Mouse (Mus musculus) cortical plate, adult 2 months (tissue): ENCODE measurements at regions not wholly inside any gene's neighbourhood (a gene's known extent, or its start where the extent isn't known, plus 50 kb on each side); places are given as distances from the start of the nearest gene placed in this dataset.
"Not testable (repeated sequence)": the region's sequence is repeated elsewhere in the genome, so short reads cannot be mapped to it uniquely, and the experiment has no call there.

ENCODE experiments used
- H3K27ac ChIP-seq: fragments of 200-500 bp; 2 replicates; pipeline ENCODE4 v1.5.1; 2012; ENCODE audit warnings: low read length, control low read depth, inconsistent platforms; ENCODE audit not compliant: insufficient read depth
- H3K4me1 ChIP-seq: fragments of 200-500 bp; 2 replicates; pipeline ENCODE4 v1.6.1; 2011; ENCODE audit warnings: low read length; ENCODE audit not compliant: control insufficient read depth, insufficient read depth
- H3K4me3 ChIP-seq: fragments of 200-500 bp; 2 replicates; pipeline ENCODE4 v1.5.1; 2011; ENCODE audit warnings: mild to moderate bottlenecking, low read length, control low read depth; ENCODE audit not compliant: insufficient read depth
- CTCF ChIP-seq: fragments of 200-500 bp; IDR thresholded peaks from 2 replicates; pipeline ENCODE4 v1.5.1; 2011; ENCODE audit warnings: mild to moderate bottlenecking, control low read depth, low read length; ENCODE audit not compliant: insufficient read depth; ENCODE audit errors: extremely low read depth
- POLR2A ChIP-seq: fragments of 200-500 bp; IDR thresholded peaks from 2 replicates; pipeline ENCODE4 v1.6.1; 2011; ENCODE audit warnings: mild to moderate bottlenecking, low read length, control low read depth; ENCODE audit not compliant: insufficient read depth; ENCODE audit errors: extremely low read depth

DNA sequence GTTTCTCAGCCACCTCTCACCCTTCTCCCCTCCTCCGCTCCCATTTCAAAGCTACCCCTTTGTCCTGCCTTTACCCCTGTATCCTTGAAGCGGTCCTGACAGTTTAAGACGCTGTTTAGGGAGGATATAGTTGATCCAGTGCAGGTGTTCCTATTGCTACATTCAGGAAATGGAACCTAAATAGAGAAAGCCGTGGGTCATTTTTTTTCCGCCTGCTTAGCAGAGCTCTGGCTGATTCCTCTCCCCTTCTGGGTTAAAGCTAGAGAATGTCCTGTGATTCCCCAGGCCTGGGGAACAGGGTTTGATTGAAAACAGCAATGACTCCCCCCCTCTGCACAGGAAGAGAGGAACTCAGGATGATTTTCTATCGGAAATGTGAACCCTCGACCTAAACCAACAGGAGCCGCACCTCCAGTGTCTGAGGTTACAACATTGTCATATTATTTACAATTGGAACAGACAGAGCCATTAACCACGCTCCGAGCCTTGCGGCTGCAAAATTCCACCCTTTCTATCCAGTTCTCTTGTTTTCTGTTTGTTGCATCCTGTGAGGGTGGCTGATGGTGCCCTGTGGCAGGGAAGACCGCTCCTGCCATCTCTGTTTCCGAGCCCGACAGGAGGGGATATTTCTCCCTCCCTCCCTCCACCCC lies 127.5 kb downstream of the Gm11077 start:
- Histone ChIP-seq H3K27ac (no peak overlapping the region), H3K4me1 (peaks cover 5% of the 10 kb centered on the region; the same call in 1 of the 2 replicates), H3K4me3 (no peak overlapping the region)
- no peak for TF ChIP-seq POLR2A
- no peak for TF ChIP-seq CTCF

GRCm38 (mm10) chr6:140857118-140857746 lies 128.1 kb downstream of the Gm11077 start:
- TF ChIP-seq POLR2A: no peak
- no peak overlapping the region for H3K27ac ChIP-seq
- peaks cover 4% of the 10 kb centered on the region; the same call in 1 of the 2 replicates for H3K4me1 ChIP-seq
- H3K4me3 ChIP-seq: no peak overlapping the region

GRCm38 (mm10) chr6:140869523-140869922 lies 140.4 kb downstream of the Gm11077 start:
- not testable (repeated sequence) for H3K4me3 ChIP-seq, H3K27ac ChIP-seq, H3K4me1 ChIP-seq

- Histone ChIP-seq H3K27ac (no peak overlapping the region), H3K4me1 (no peaks in the 10 kb centered on the region), H3K4me3 (no peak overlapping the region)
- TF ChIP-seq POLR2A (no peak), CTCF (no peak)
These were observed 145.7 kb downstream of the Gm11077 start for GRCm38 (mm10) chr6:140874831-140875230.

DNA sequence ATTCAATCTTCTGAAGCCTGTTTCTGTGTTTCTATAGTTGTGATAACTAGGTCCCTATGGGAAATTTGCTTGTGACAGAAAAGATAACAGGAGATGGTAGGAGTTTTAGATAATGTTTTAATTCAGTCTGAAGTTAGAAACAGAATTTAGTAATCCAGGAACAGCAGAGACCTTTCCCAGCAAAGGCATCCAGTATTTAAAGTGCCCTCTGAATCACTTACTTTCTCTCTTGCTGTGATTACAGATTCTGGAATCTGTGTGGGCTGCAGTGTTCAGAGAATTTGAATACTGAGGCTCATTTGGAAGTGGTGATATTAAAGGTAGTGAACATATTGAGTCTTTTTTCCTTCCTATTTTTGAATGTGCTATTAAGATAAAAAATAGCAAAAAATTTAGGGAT lies 154.6 kb downstream of the Gm11077 start:
- H3K4me3 ChIP-seq: no peak overlapping the region
- H3K4me1 ChIP-seq: no peaks in the 10 kb centered on the region
- no peak for TF ChIP-seq POLR2A
- H3K27ac ChIP-seq: no peak overlapping the region

- no peak overlapping the region for H3K4me3 ChIP-seq
- no peak overlapping the region for H3K27ac ChIP-seq
- peaks cover 3% of the 10 kb centered on the region for H3K4me1 ChIP-seq
- TF ChIP-seq CTCF: no peak
- TF ChIP-seq POLR2A: no peak
These were observed 159.5 kb downstream of the Gm11077 start for GRCm38 (mm10) chr6:140888610-140889009.

- Histone ChIP-seq H3K27ac (no peak overlapping the region), H3K4me1 (peaks cover 3% of the 10 kb centered on the region), H3K4me3 (no peak overlapping the region)
- no peak for TF ChIP-seq POLR2A
- TF ChIP-seq CTCF: no peak
These were observed 161.0 kb downstream of the Gm11077 start for GRCm38 (mm10) chr6:140890060-140890459.

GRCm38 (mm10) chr6:140890591-140890990 lies 161.5 kb downstream of the Gm11077 start:
- TF ChIP-seq CTCF (no peak), POLR2A (no peak)
- Histone ChIP-seq H3K27ac (no peak overlapping the region), H3K4me1 (peaks cover 3% of the 10 kb centered on the region), H3K4me3 (no peak overlapping the region)

GRCm38 (mm10) chr6:140894467-140894866 lies 165.4 kb downstream of the Gm11077 start:
- Histone ChIP-seq H3K27ac (no peak overlapping the region), H3K4me1 (peaks cover 3% of the 10 kb centered on the region), H3K4me3 (no peak overlapping the region)
- TF ChIP-seq CTCF (no peak), POLR2A (no peak)

- Histone ChIP-seq H3K27ac (no peak overlapping the region), H3K4me3 (no peak overlapping the region), H3K4me1 (no peaks in the 10 kb centered on the region; the same call in 1 of the 2 replicates)
- no peak for TF ChIP-seq POLR2A
- no peak for TF ChIP-seq CTCF
These were observed 166.4 kb downstream of the Gm11077 start for GRCm38 (mm10) chr6:140895441-140895840.
